Mouse (Mus musculus) left cerebral cortex, postnatal 36 days (tissue): ENCODE measurements around the gene A630076J17Rik. TPM values are rescaled to one million over a fixed set of nuclear protein-coding genes. Genes with fewer than 3 reads are reported as not detected.
A peak's percentile ranks its signal among the peaks of the same experiment; 100 is the strongest.

Experiments
- DNase-seq, 2 experiments: peaks; one replicate each; pipeline ENCODE4 v3.0.0; 2021 to 2022; ENCODE audit warnings: low spot score in 2 of 2, mixed read lengths in 1 of 2
- intact Hi-C: fragments of 180-260 bp; cut with DNase I; formaldehyde crosslinking; loops from one replicate; pipeline ENCODE4 v1.15.1; 2025
- total RNA-seq, 2 experiments: library from RNA; stranded (reverse); gene quantifications; 2 replicates each; pipeline ENCODE4 v1.2.3; 2021

Gene A630076J17Rik
- total RNA-seq, 2 experiments from 2014 or later = not detected

DNA sequence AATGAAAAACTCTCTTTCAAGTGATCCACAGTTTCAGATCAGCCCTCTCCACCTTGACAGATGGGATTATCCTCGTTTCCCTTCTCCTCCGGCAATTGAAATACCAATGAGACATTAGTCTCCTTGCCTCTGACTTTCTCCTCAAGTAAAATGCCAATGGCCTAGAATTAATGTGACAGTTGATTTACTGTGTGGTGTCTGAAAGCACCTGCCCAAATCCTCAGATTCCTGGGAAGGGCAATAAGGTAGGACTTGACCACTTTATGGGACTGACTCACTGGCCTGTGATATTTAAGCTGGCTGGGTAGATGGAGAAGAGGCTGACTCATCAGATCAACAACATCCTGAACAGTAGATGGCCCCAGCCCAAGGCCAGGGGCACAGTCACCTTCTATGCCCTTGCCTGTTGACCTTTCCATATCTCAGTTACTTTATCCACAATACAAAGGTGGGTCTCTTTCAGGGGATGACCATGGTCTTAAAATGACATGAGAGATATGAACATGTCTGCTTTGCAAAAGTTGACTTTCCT, 36.5 kb downstream of the A630076J17Rik start:
- no peak for DNase-seq
- intact Hi-C loops = no loop called here

DNA sequence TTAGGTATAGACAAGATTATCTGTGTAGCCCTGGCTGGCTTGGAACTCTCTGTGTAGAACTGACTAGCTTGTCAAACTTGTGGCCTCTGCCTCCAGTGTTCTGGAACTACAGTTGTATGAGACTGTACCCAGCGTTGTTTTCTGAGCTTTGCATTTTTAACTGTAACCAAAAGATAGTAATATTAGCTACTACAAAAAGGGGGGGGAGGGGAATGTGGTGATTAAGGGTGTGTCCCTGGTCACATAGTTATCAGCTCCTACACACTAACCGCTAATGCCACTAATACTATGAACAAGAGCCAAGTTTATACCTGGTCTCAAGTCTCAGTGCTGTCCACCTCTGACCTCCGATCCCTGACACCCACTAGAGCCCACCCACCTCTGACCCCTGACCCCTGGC, 42.0 kb downstream of the A630076J17Rik start:
- intact Hi-C loops = loop anchor here (2.0 to 5.0 kb wide), 2 partner anchors 66 to 160 kb away; no protein-coding TSS in a partner anchor
- DNase-seq = no peak

DNA sequence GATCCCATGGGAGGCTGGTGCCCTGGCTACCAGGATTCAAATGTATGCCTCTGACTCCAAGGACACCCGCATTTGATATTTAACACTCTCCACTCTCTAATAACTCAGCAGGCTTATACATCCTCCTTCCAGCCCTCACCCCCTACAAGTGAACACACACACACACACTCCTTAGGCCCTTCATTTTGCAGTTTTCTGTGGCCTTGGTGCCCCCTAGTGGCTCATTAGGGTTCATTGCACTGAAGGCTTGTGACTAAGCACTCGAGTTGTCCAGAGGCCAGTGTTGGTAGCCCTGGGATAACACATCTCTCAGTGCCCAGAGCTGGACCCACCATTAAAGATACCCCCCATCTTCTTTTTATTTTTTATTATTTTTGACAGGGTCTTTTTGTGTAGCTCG, 43.4 kb downstream of the A630076J17Rik start:
- peak; percentile 61 to 74 for DNase-seq
- intact Hi-C loops = loop anchor here (1.0 to 5.0 kb wide), 4 partner anchors 41 to 191 kb away; no protein-coding TSS in a partner anchor

DNA sequence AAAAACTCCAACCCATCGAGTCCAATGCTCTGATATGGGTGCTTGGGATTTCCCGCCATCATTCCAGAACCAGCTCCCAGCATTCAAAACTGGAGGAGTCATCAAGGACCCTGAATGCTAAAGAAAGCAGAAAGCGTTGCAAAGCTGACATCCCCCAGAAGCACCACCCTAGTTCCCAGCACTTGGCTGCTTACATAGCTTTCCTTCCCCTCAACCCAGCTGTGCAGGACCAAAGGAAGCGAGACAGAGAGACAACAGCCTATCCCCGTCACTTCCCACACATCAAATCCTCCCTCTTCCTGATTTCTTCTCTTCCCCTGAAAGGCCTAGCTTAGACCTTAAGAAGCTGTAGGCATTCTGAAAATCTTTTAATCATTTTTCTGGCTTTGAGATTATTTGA, 44.9 kb downstream of the A630076J17Rik start:
- intact Hi-C loops = loop anchor here (5.0 kb wide), 1 partner anchor 57 kb away; the partner anchor contains the start of gene Rbm15
- no peak for DNase-seq

DNA sequence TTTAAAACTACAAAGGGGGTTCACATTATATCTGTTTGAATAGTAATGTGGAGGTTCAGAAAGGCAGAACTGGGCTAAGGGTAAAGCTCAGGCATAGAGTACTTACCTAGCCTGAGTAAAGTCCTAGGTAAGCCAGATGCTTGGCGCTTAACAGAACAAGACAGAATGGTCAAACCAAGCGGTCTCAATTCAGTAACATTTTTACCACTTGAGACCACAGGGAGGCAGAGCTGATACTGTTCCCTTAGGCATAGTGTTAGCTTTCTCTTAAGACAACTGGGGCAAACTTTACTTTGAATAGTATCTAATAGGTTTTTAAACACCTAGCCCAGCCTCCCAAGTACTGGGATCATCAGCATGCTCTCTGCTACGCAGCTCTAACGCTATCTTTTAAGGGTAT, 45.6 kb downstream of the A630076J17Rik start:
- intact Hi-C loops = loop anchor here (5.0 kb wide), 1 partner anchor 56 kb away; the partner anchor contains the start of gene Rbm15

DNA sequence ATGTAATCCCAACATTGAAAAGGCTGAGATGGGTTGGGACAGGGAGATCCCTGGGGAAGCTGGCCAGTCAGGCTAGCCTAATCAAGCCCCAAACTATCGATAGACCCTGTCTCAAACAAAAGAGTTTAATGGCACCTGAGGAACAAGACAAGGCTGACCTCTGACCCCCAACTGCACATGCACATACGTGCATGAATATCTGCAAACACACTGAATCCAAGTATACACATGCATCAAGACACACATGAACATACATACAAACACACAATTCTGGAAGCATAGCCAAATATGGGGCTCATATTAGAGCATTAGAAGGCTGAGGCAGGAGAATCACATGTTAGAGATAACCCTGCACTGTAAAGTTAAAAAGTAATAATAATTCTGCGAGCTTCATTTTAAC, 46.2 kb downstream of the A630076J17Rik start:
- intact Hi-C loops = loop anchor here (5.0 kb wide), 1 partner anchor 56 kb away; the partner anchor contains the start of gene Rbm15
- no peak for DNase-seq

More for the DNA sequence above, 45.6 kb downstream of the A630076J17Rik start:
- no peak for DNase-seq

DNA sequence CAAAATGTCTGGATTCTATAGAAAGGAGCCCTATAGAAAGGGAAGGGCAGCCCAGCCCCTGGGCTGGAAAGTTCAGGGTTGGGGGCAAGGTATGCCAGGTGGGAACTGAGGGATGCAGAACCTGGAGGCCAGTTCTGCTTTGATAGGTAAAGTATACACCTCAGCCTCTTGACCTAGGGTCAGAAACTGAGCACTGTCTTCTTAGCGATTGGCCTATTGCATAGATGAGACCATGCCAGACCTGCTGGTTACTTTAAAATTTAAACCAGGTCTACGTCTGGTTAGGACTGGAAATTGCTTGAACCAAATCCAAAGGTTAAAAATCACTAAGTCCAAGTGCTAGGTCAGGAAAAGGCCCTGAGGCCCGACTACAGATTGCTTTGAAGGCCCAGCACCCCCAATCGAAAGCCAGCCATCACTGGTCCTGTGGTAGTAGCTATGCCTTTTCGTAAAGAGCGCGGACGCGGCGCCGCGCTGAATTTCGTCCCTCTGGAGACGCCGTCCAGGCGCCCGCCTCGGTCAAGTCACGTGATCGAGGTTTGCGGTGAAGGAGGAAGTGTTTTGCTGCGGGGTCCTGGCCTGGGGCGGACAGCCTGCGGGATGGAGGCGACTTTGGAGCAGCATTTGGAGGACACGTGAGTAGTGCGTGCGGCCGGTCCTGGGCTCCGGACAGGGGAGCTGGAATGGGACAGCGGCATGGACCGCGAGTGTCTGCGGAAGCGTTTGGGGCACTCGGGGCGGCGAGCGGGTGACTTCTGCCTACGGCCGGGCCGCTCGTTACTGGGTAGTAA, 48.3 kb downstream of the A630076J17Rik start, which contains the start of gene Lamtor5:
Lamtor5 (plus strand) TSS at position 380 of the 791 bp plus-strand sequence.
- intact Hi-C loops = loop anchor here (2.0 to 5.0 kb wide), 2 partner anchors 54 to 182 kb away; partner anchors contain the start of gene Rbm15
- peak; percentile 93 to 95 for DNase-seq

Other genes with a start within 250 kb of the A630076J17Rik start
- gene Kcna3, start 194.4 kb upstream of the A630076J17Rik start, total RNA-seq = 10 to 100 TPM; 30.7 to 31.1 TPM
- 100 to 1,000 TPM; 148 to 155 TPM for gene Kcna2, start 129.5 kb upstream of the A630076J17Rik start, total RNA-seq
- gene Kcna10, start 47.6 kb upstream of the A630076J17Rik start, total RNA-seq = under 1 TPM in 1 of 2 experiments, not detected in 1; 0.20 TPM
- not detected for gene Cym, start 8.9 kb upstream of the A630076J17Rik start, total RNA-seq
- gene Prok1, start 9.1 kb downstream of the A630076J17Rik start, total RNA-seq = not detected
- 10 to 100 TPM; 64.6 to 66.8 TPM for gene Lamtor5, start 48.2 kb downstream of the A630076J17Rik start, total RNA-seq
- 1 to 10 TPM; 1.7 to 2.4 TPM for gene Slc16a4, start 60.6 kb downstream of the A630076J17Rik start, total RNA-seq
- 10 to 100 TPM; 24.2 to 30.0 TPM for gene Rbm15, start 103.1 kb downstream of the A630076J17Rik start, total RNA-seq
- 10 to 100 TPM; 65.5 to 73.0 TPM for gene Kcnc4, start 228.9 kb downstream of the A630076J17Rik start, total RNA-seq